Mouse (Mus musculus) stomach, postnatal 0 days (tissue): ENCODE measurements around the gene Wipf1.

Source experiments
- CTCF ChIP-seq: IDR thresholded peaks from 2 replicates; pipeline ENCODE4 v1.5.1; 2016; ENCODE audit warnings: antibody characterized with exemption, low read depth, mild to moderate bottlenecking, moderate library complexity
- EP300 ChIP-seq: optimal IDR thresholded peaks from 2 replicates; pipeline ENCODE3; 2016; ENCODE audit warnings: antibody characterized with exemption

GRCm38 (mm10) chr2:73493517-73493916 is 36.0 kb downstream of the Wipf1 start:
- TF ChIP-seq CTCF (peak; percentile 34; the same call in 1 of the 2 replicates), EP300 (no peak)
